9 mouse cellular contexts compared by ENCODE assay signal in genomic region chr1:162361978-162362377, GRCm38 (mm10).
A peak's percentile ranks its signal among the peaks of the same experiment; 100 is the strongest.
DNase-seq lines count a peak whose midpoint lies in the region; ATAC-seq lines count a peak whose summit lies in the region.
"Had no signal": no experiment of that assay in that cellular context is flagged by ENCODE, and none has a peak within 500 bp of the region (broad histone marks: within the 10 kb centered on the region; RNA-seq: fewer than 3 reads in every experiment).

No protein-coding gene starts in this region.

- H3K9ac ChIP-seq in forebrain, embryonic 15.5 days (replicated peaks), result no peak overlapping the region
- H3K9ac ChIP-seq: stomach, embryonic 15.5 days had no signal

- ATAC-seq in forebrain, embryonic 15.5 days (replicated peaks), result peak; percentile 52
- peak; percentile 29; the same call in 1 of the 2 replicates for ATAC-seq in megakaryocyte progenitor cell, adult 5-6 weeks (replicated peaks; ENCODE audit: poor library complexity)
- ATAC-seq in granulocyte monocyte progenitor cell, adult 5-6 weeks (replicated peaks; ENCODE audit: poor library complexity, severe bottlenecking), result no peak

- H3K36me3 ChIP-seq in forebrain, embryonic 15.5 days, result no peaks in the 10 kb centered on the region
- no peaks in the 10 kb centered on the region for H3K36me3 ChIP-seq in forebrain, embryonic 10.5 days (replicated peaks)
- H3K36me3 ChIP-seq: stomach, embryonic 15.5 days had no signal

- H3K4me2 ChIP-seq in forebrain, embryonic 15.5 days (replicated peaks), result no peak overlapping the region; the same call in 1 of the 2 replicates
- H3K4me2 ChIP-seq: stomach, embryonic 15.5 days had no signal

- DNase-seq in forebrain, embryonic 10.5 days (ENCODE audit: extremely low spot score, low spot score), result no peak
- DNase-seq in left cerebral cortex, postnatal 25 days (ENCODE audit: low spot score in 2 of 2), result peak; percentile 33 to 38
- DNase-seq in left cerebral cortex, postnatal 36 days (ENCODE audit: low spot score in 2 of 2), result no peak
- peak; percentile 81 to 84 for DNase-seq in cerebellum, postnatal 10 days
- DNase-seq in embryo, embryonic 10 days (ENCODE audit: low spot score), result no peak

- peak overlapping the region; percentile 34 for H3K27ac ChIP-seq in forebrain, embryonic 15.5 days (replicated peaks)
- H3K27ac ChIP-seq in forebrain, embryonic 10.5 days, result no peak overlapping the region
- H3K27ac ChIP-seq: stomach, embryonic 15.5 days had no signal

- no peaks in the 10 kb centered on the region for H3K9me3 ChIP-seq in forebrain, embryonic 15.5 days
- H3K9me3 ChIP-seq in forebrain, embryonic 10.5 days, result no peaks in the 10 kb centered on the region
- H3K9me3 ChIP-seq: stomach, embryonic 15.5 days had no signal

- intact Hi-C loops in left cerebral cortex, postnatal 25 days (cut with DNase I), result no loop called here
- intact Hi-C loops in left cerebral cortex, postnatal 36 days (cut with DNase I), result no loop called here

- no peaks in the 10 kb centered on the region for H3K27me3 ChIP-seq in forebrain, embryonic 15.5 days
- no peaks in the 10 kb centered on the region for H3K27me3 ChIP-seq in forebrain, embryonic 10.5 days (ENCODE audit: poor library complexity, severe bottlenecking)
- H3K27me3 ChIP-seq: stomach, embryonic 15.5 days had no signal

- WGBS in forebrain, embryonic 15.5 days, result 21% methylated on average over 5 of the region's 5 CpGs
- WGBS in forebrain, embryonic 10.5 days, result 82% methylated on average over 5 of the region's 5 CpGs

- no peak overlapping the region for H3K4me3 ChIP-seq in forebrain, embryonic 15.5 days
- no peak overlapping the region for H3K4me3 ChIP-seq in forebrain, embryonic 10.5 days
- H3K4me3 ChIP-seq: stomach, embryonic 15.5 days had no signal

- H3K4me1 ChIP-seq in forebrain, embryonic 15.5 days, result peaks cover 23% of the 10 kb centered on the region
- peaks cover 23% of the 10 kb centered on the region for H3K4me1 ChIP-seq in forebrain, embryonic 10.5 days

Comparison
In these comparisons a context has a peak if more than half of its experiments do, and no peak if none do; other contexts are left out.
1. DNase-seq: peak in left cerebral cortex, postnatal 25 days (2 of 2) and cerebellum, postnatal 10 days (2 of 2); none in forebrain, embryonic 10.5 days (single experiment), left cerebral cortex, postnatal 36 days (0 of 2) and embryo, embryonic 10 days (single experiment).